Mouse (Mus musculus) kidney, embryonic 16.5 days (tissue): ENCODE measurements around the gene Aox4. TPM values are rescaled to one million over a fixed set of nuclear protein-coding genes. Genes with fewer than 3 reads are reported as not detected.

ENCODE experiments used
- ATAC-seq: fragments of 200-750 bp; cut with Nextera tagmentation; 2 replicates; pipeline ENCODE4 v1.8.0; 2017; ENCODE audit warnings: moderate TSS enrichment; ENCODE audit not compliant: low FRiP score, low TSS enrichment
- H3K27ac ChIP-seq: fragments of 300-500 bp; sonication (generic); 2 replicates; pipeline ENCODE4 v1.5.1; 2014; ENCODE audit warnings: low read length
- H3K27me3 ChIP-seq: fragments of 300-500 bp; sonication (generic); 2 replicates; pipeline ENCODE4 v1.6.1; 2014; ENCODE audit warnings: low read length, control low read depth, mixed read lengths; ENCODE audit not compliant: insufficient read depth
- H3K36me3 ChIP-seq: fragments of 300-500 bp; sonication (generic); 2 replicates; pipeline ENCODE4 v1.6.1; 2014; ENCODE audit warnings: low read length, control low read depth, mixed read lengths; ENCODE audit not compliant: insufficient read depth
- H3K4me1 ChIP-seq: fragments of 300-500 bp; sonication (generic); 2 replicates; pipeline ENCODE4 v1.6.1; 2014; ENCODE audit warnings: low read length, control low read depth, mixed read lengths; ENCODE audit not compliant: insufficient read depth
- H3K4me2 ChIP-seq: fragments of 300-500 bp; sonication (generic); replicated peaks from 2 replicates; pipeline ENCODE4 v1.6.1; 2014; ENCODE audit warnings: low read depth, low read length
- H3K4me3 ChIP-seq: fragments of 300-500 bp; sonication (generic); 2 replicates; pipeline ENCODE4 v1.5.1; 2014; ENCODE audit warnings: mild to moderate bottlenecking, low read length
- H3K9ac ChIP-seq: fragments of 300-500 bp; sonication (generic); replicated peaks from 2 replicates; pipeline ENCODE4 v1.6.1; 2014; ENCODE audit warnings: low read length
- H3K9me3 ChIP-seq: fragments of 300-500 bp; sonication (generic); 2 replicates; pipeline ENCODE4 v1.6.1; 2016; ENCODE audit warnings: low read length, control low read depth
- WGBS: fragments of 180-500 bp; shearing (Covaris S2); extraction: QIAGEN DNeasy Blood & Tissue Kit; methylation state at CpG from one replicate; pipeline ENCODE4 v1.1.7; 2014; 5-methylcytosine and 5-hydroxymethylcytosine counted together
- polyA plus RNA-seq: library from polyadenylated mRNA; unstranded; fragments of >200 nt; fragmentation: Nextera tagmentation; extraction: Ambion mirVana; gene quantifications from 2 replicates; pipeline ENCODE4 v1.2.1, GENCODE M21; 2015

Aox4 gene
- polyA plus RNA-seq, 1 experiment from 2014 or later, result 0.02 TPM

DNA sequence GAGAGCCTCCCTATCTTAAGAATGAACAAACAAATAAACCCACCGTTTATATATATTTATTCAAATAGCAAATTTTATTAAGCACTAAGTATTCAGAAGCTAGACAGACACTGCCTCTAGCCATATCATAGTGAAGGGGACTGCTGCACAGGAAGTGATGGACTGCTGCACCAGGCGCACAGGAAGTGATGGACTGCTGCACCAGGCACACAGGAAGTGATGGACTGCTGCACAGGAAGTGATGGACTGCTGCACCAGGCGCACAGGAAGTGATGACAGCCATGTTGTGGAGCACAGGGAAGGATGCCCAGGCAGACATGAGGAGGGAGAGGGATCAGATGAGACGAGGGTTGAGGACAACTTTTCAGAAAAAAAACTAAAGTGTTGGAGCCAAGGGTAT, 5.2 kb downstream of the Aox4 start:
- H3K4me1 ChIP-seq, result no peaks in the 10 kb centered on the region
- H3K27ac ChIP-seq, result no peak overlapping the region
- H3K4me3 ChIP-seq, result no peak overlapping the region
- no peak overlapping the region for H3K4me2 ChIP-seq
- no peak for ATAC-seq
- peaks cover 5% of the 10 kb centered on the region; the same call in 1 of the 2 replicates for H3K9me3 ChIP-seq
- 87% methylated on average over 4 of the region's 4 CpGs for WGBS
- H3K27me3 ChIP-seq, result no peaks in the 10 kb centered on the region
- H3K9ac ChIP-seq, result no peak overlapping the region
- H3K36me3 ChIP-seq, result no peaks in the 10 kb centered on the region

- no peak overlapping the region for H3K9ac ChIP-seq
- no peaks in the 10 kb centered on the region for H3K4me1 ChIP-seq
- no peak overlapping the region for H3K27ac ChIP-seq
- H3K9me3 ChIP-seq, result peaks cover 5% of the 10 kb centered on the region; the same call in 1 of the 2 replicates
- H3K4me3 ChIP-seq, result no peak overlapping the region
- WGBS, result 90% methylated on average over 7 of the region's 7 CpGs
- ATAC-seq, result no peak
- no peak overlapping the region for H3K4me2 ChIP-seq
- no peaks in the 10 kb centered on the region for H3K27me3 ChIP-seq
- H3K36me3 ChIP-seq, result no peaks in the 10 kb centered on the region
These were observed 5.8 kb downstream of the Aox4 start for GRCm38 (mm10) chr1:58215956-58216532.

DNA sequence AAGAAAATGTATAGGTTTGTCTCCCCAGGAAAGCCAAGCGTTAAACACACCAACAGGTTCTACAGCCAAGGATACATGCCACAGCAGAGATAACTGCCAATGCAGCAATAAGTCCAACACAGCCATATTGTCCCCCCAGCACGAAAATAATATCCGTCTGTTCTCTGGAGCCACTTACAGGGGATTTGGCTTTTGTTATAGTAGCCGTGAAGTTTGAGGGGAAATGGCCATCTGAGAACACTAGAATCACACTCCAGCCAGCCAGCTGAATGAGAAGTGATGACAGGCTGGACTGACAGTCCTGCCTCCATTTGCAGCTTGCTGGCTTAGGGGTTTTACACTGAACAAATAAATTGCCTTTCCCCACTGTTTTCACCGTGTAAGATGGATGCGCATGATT, 10.9 kb downstream of the Aox4 start:
- Histone ChIP-seq H3K4me3 (no peak overlapping the region), H3K36me3 (no peaks in the 10 kb centered on the region), H3K27ac (no peak overlapping the region), H3K4me1 (no peaks in the 10 kb centered on the region), H3K4me2 (no peak overlapping the region), H3K9ac (no peak overlapping the region), H3K9me3 (no peaks in the 10 kb centered on the region), H3K27me3 (no peaks in the 10 kb centered on the region)
- no peak for ATAC-seq
- WGBS, result 81% methylated on average over 6 of the region's 6 CpGs

DNA sequence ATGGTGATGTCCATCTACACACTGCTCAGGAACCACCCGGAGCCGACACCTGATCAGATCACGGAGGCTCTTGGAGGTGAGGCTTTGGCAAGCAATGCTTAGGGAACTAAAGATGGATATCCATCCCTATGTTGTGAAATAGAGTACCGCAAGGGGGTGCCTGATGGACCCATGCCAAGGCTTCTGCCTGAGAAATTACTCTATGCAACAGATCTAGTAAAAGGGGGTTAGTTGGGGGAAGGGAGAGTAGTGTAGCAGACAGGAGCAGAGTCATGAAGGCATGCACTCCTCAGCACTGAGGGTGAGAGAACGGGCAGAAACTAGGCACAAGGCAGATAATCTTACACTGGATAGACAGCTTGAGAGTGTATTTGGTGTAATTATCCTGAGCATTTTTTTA, 11.7 kb downstream of the Aox4 start:
- H3K36me3 ChIP-seq, result no peaks in the 10 kb centered on the region
- H3K4me3 ChIP-seq, result no peak overlapping the region
- no peaks in the 10 kb centered on the region for H3K9me3 ChIP-seq
- no peaks in the 10 kb centered on the region for H3K4me1 ChIP-seq
- no peak for ATAC-seq
- H3K9ac ChIP-seq, result no peak overlapping the region
- no peak overlapping the region for H3K4me2 ChIP-seq
- H3K27ac ChIP-seq, result no peak overlapping the region
- no peaks in the 10 kb centered on the region for H3K27me3 ChIP-seq
- WGBS, result 79% methylated on average over 5 of the region's 5 CpGs

GRCm38 (mm10) chr1:58228086-58228485, 17.9 kb downstream of the Aox4 start:
- ATAC-seq, result no peak
- WGBS, result 73% methylated on average over 6 of the region's 6 CpGs

GRCm38 (mm10) chr1:58228916-58229315, 18.7 kb downstream of the Aox4 start:
- no peaks in the 10 kb centered on the region for H3K27me3 ChIP-seq
- no peaks in the 10 kb centered on the region for H3K4me1 ChIP-seq
- no peak overlapping the region for H3K9ac ChIP-seq
- H3K27ac ChIP-seq, result no peak overlapping the region
- no peaks in the 10 kb centered on the region for H3K9me3 ChIP-seq
- ATAC-seq, result no peak
- H3K4me2 ChIP-seq, result no peak overlapping the region
- H3K4me3 ChIP-seq, result no peak overlapping the region
- no peaks in the 10 kb centered on the region for H3K36me3 ChIP-seq

More at GRCm38 (mm10) chr1:58228086-58228485, 17.9 kb downstream of the Aox4 start:
- Histone ChIP-seq H3K4me1 (no peaks in the 10 kb centered on the region), H3K9ac (no peak overlapping the region), H3K27ac (no peak overlapping the region), H3K36me3 (no peaks in the 10 kb centered on the region), H3K4me2 (no peak overlapping the region), H3K27me3 (no peaks in the 10 kb centered on the region), H3K9me3 (no peaks in the 10 kb centered on the region), H3K4me3 (no peak overlapping the region)

DNA sequence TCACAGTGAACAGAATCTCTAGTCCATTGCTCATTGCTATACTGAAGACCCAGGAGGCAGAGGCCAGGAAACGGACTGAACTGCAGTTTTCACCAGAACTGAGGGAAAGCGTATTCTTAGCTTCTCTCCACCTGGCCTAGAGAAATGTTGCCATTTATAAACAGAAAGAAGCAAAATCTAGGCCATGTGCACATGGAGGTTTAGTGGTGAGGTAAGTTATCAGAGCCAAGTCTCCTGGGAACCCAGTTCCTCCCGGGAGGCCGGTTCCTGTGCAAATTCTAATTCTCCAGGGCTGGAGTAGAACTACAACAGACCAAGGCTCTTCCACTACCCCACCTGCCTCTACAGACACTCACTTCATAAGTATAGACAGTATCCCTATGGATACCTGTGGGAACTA, 19.6 kb downstream of the Aox4 start:
- Histone ChIP-seq H3K27ac (no peak overlapping the region), H3K4me1 (no peaks in the 10 kb centered on the region), H3K36me3 (no peaks in the 10 kb centered on the region), H3K27me3 (no peaks in the 10 kb centered on the region), H3K4me3 (no peak overlapping the region), H3K9ac (no peak overlapping the region), H3K9me3 (no peaks in the 10 kb centered on the region), H3K4me2 (no peak overlapping the region)
- 91% methylated on average over 4 of the region's 4 CpGs for WGBS
- no peak for ATAC-seq

- Histone ChIP-seq H3K27ac (no peak overlapping the region), H3K9ac (no peak overlapping the region), H3K4me2 (no peak overlapping the region), H3K9me3 (no peaks in the 10 kb centered on the region), H3K36me3 (no peaks in the 10 kb centered on the region), H3K4me3 (no peak overlapping the region), H3K4me1 (no peaks in the 10 kb centered on the region), H3K27me3 (no peaks in the 10 kb centered on the region)
- ATAC-seq, result no peak
- 43% methylated on average over 5 of the region's 5 CpGs for WGBS
These were observed 20.3 kb downstream of the Aox4 start for GRCm38 (mm10) chr1:58230542-58230941.

DNA sequence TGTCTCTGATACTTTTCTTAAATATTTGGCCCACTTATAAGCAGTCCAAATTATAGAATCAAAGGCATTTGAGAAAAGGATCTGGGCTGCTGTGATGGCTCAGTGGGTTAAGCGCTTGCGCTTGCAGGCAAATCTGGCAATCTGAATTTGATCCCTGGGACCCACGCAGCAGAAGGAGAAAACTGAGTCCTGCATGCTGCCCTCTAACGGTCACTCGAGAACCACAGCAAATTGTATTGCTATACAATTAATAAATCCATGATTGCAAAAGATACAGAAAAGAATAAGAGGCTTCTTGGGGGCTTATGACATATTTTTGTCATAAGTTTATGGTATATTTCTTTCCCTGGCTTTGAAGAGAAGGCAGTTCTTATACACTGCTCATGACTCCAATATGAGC, 25.2 kb downstream of the Aox4 start:
- Histone ChIP-seq H3K27ac (no peak overlapping the region), H3K27me3 (no peaks in the 10 kb centered on the region), H3K9me3 (no peaks in the 10 kb centered on the region), H3K36me3 (no peaks in the 10 kb centered on the region), H3K4me2 (no peak overlapping the region), H3K4me3 (no peak overlapping the region), H3K4me1 (no peaks in the 10 kb centered on the region), H3K9ac (no peak overlapping the region)
- 49% methylated on average over 5 of the region's 5 CpGs for whole genome bisulfite sequencing
- no peak for ATAC-seq

- Histone ChIP-seq H3K27me3 (no peaks in the 10 kb centered on the region), H3K27ac (no peak overlapping the region), H3K9ac (no peak overlapping the region), H3K4me3 (no peak overlapping the region), H3K36me3 (no peaks in the 10 kb centered on the region), H3K4me2 (no peak overlapping the region), H3K4me1 (no peaks in the 10 kb centered on the region), H3K9me3 (no peaks in the 10 kb centered on the region)
- 82% methylated on average over 4 of the region's 4 CpGs for WGBS
- ATAC-seq, result peak; percentile 67; the same call in 1 of the 2 replicates
These were observed 27.5 kb downstream of the Aox4 start for GRCm38 (mm10) chr1:58237527-58238299.
